Mouse (Mus musculus) CH12.LX (cell line): ENCODE results near the gene Tmem128. TPM values are rescaled to one million over a fixed set of nuclear protein-coding genes. Genes with fewer than 3 reads are reported as not detected.

ENCODE experiments used
- DNase-seq: peaks from one replicate; pipeline ENCODE4 v3.0.0-alpha.2; 2013; ENCODE audit errors: extremely low read depth
- H3K27ac ChIP-seq: 2 replicates; pipeline ENCODE4 v1.5.1; 2012; ENCODE audit warnings: low read depth, mild to moderate bottlenecking, control low read depth, moderate library complexity; ENCODE audit not compliant: insufficient read depth
- H3K27me3 ChIP-seq: replicated peaks from 2 replicates; pipeline ENCODE3; 2012; ENCODE audit warnings: inconsistent platforms
- H3K36me3 ChIP-seq, 2 experiments: replicated peaks in 1 of 2; 2 replicates each; pipeline versions ENCODE3 to v1.6.1; 2012; ENCODE audit warnings: inconsistent platforms in 1 of 2, low read length in 1 of 2, mild to moderate bottlenecking in 1 of 2, mixed read lengths in 1 of 2, moderate library complexity in 1 of 2; ENCODE audit not compliant: control insufficient read depth in 1 of 2, insufficient read depth in 1 of 2
- H3K4me1 ChIP-seq, 2 experiments: 2 replicates each; pipeline ENCODE4 v1.6.1; 2012; ENCODE audit warnings: inconsistent platforms in 1 of 2, moderate library complexity in 1 of 2; ENCODE audit not compliant: insufficient read depth in 2 of 2, control insufficient read depth in 1 of 2
- H3K4me2 ChIP-seq: 2 replicates; pipeline ENCODE4 v1.6.1; 2012; ENCODE audit warnings: low read depth, mild to moderate bottlenecking, control low read depth; ENCODE audit not compliant: poor library complexity, insufficient read depth, severe bottlenecking
- H3K4me3 ChIP-seq, 3 experiments: fragments of 150-350 bp in 1 of 3; sonication (generic) in 1 of 3; replicated peaks in 1 of 3; 2 replicates each; pipeline versions ENCODE3 to v1.5.1; 2011 to 2012; ENCODE audit warnings: low read depth in 2 of 3, low read length in 2 of 3, mild to moderate bottlenecking in 2 of 3, moderate library complexity in 2 of 3, control low read depth in 1 of 3, improper control_type of control experiment in 1 of 3, inconsistent platforms in 1 of 3, mixed read lengths in 1 of 3; ENCODE audit not compliant: poor library complexity in 1 of 3
- H3K79me2 ChIP-seq: replicated peaks from 2 replicates; pipeline ENCODE4 v1.6.1; 2012; ENCODE audit warnings: mild to moderate bottlenecking, moderate library complexity; ENCODE audit not compliant: control insufficient read depth, poor library complexity, insufficient read depth, severe bottlenecking; ENCODE audit errors: extremely low read depth
- H3K9ac ChIP-seq: 2 replicates; pipeline ENCODE4 v1.6.1; 2012; ENCODE audit warnings: low read depth, mild to moderate bottlenecking, control low read depth, moderate library complexity; ENCODE audit not compliant: insufficient read depth
- H3K9me3 ChIP-seq: replicated peaks from 2 replicates; pipeline ENCODE3; 2012; ENCODE audit warnings: low read length, inconsistent platforms, mixed read lengths
- CHD1 ChIP-seq: IDR thresholded peaks from 2 replicates; pipeline ENCODE4 v1.6.1; 2012; ENCODE audit warnings: low read depth, low read length, improper control_type of control experiment, inconsistent platforms
- E2F4 ChIP-seq: IDR thresholded peaks from 2 replicates; pipeline ENCODE4 v1.6.1; 2011; ENCODE audit warnings: low read depth, low read length, improper control_type of control experiment; ENCODE audit not compliant: insufficient replicate concordance
- IRF4 ChIP-seq: IDR thresholded peaks from 2 replicates; pipeline ENCODE4 v1.6.1; 2014; ENCODE audit warnings: low read depth, mild to moderate bottlenecking, inconsistent platforms, low read length, improper control_type of control experiment
- MEF2A ChIP-seq: IDR thresholded peaks from 2 replicates; pipeline ENCODE4 v1.6.1; 2014; ENCODE audit warnings: low read depth, mild to moderate bottlenecking, inconsistent platforms, low read length, improper control_type of control experiment, borderline replicate concordance
- MYC ChIP-seq: IDR thresholded peaks from 2 replicates; pipeline ENCODE4 v1.6.1; 2011; ENCODE audit warnings: low read depth, mild to moderate bottlenecking, improper control_type of control experiment, low read length
- NELFE ChIP-seq: IDR thresholded peaks from 2 replicates; pipeline ENCODE4 v1.6.1; 2011; ENCODE audit warnings: low read depth, low read length, improper control_type of control experiment
- PAX5 ChIP-seq: IDR thresholded peaks from 2 replicates; pipeline ENCODE4 v1.6.1; 2012; ENCODE audit warnings: low read length, inconsistent platforms, mixed read lengths
- RAD21 ChIP-seq: IDR thresholded peaks from 2 replicates; pipeline ENCODE4 v1.6.1; 2011; ENCODE audit warnings: low read depth, mild to moderate bottlenecking, low read length, improper control_type of control experiment, moderate library complexity
- RCOR1 ChIP-seq: conservative IDR thresholded peaks from 2 replicates; pipeline ENCODE4 v1.6.1; 2012; ENCODE audit warnings: low read depth, mild to moderate bottlenecking, inconsistent platforms, low read length, improper control_type of control experiment
- SMC3 ChIP-seq: IDR thresholded peaks from 2 replicates; pipeline ENCODE4 v1.6.1; 2011; ENCODE audit warnings: low read depth, low read length, improper control_type of control experiment
- TBP ChIP-seq: conservative IDR thresholded peaks from 2 replicates; pipeline ENCODE4 v1.6.1; 2011; ENCODE audit warnings: low read depth, low read length, improper control_type of control experiment
- USF2 ChIP-seq: conservative IDR thresholded peaks from 2 replicates; pipeline ENCODE4 v1.6.1; 2011; ENCODE audit warnings: low read depth, low read length, improper control_type of control experiment
- ZC3H11A ChIP-seq: IDR thresholded peaks from 2 replicates; pipeline ENCODE4 v1.6.1; 2012; ENCODE audit warnings: low read depth, mild to moderate bottlenecking, inconsistent platforms, low read length, improper control_type of control experiment
- ZKSCAN1 ChIP-seq: IDR thresholded peaks from 2 replicates; pipeline ENCODE4 v1.6.1; 2012; ENCODE audit warnings: low read depth, inconsistent platforms, low read length, improper control_type of control experiment, borderline replicate concordance
- ZNF384 ChIP-seq: IDR thresholded peaks from 2 replicates; pipeline ENCODE4 v1.6.1; 2012; ENCODE audit warnings: low read depth, low read length, improper control_type of control experiment, inconsistent platforms
- dilution Hi-C: fragments of 300-500 bp; cut with MboI; formaldehyde crosslinking; loops from 2 replicates; pipeline ENCODE4 v1.14.3; 2020; ENCODE audit warnings: low sequenced_read_pairs; ENCODE audit not compliant: extremely low pct_unique_long_range_greater_than_20kb, extremely low pct_ligation_motif_present
- in situ Hi-C: fragments of 300-500 bp; cut with MboI; formaldehyde crosslinking; loops from 3 replicates; pipeline ENCODE4 v1.14.3; 2019; ENCODE audit warnings: low sequenced_read_pairs, low pct_ligation_motif_present, low pct_unique_long_range_greater_than_20kb, mixed read lengths
- polyA plus RNA-seq: library from polyadenylated mRNA; unstranded; fragments of >175 nt; gene quantifications from 2 replicates; pipeline ENCODE4 v1.2.1, GENCODE M21; 2012; ENCODE audit warnings: low read depth; ENCODE audit not compliant: insufficient read length
- total RNA-seq, 2 experiments: library from RNA; depleted of rRNA; stranded (reverse); fragments of 300-350 nt in 1 of 2; fragments of >200 nt in 1 of 2; gene quantifications; 2 replicates each; pipeline ENCODE4 v1.2.3; 2012 to 2014

Tmem128 gene
- total and polyA plus RNA-seq, 3 experiments, result 43.5 to 113 (median 64.1) TPM

DNA sequence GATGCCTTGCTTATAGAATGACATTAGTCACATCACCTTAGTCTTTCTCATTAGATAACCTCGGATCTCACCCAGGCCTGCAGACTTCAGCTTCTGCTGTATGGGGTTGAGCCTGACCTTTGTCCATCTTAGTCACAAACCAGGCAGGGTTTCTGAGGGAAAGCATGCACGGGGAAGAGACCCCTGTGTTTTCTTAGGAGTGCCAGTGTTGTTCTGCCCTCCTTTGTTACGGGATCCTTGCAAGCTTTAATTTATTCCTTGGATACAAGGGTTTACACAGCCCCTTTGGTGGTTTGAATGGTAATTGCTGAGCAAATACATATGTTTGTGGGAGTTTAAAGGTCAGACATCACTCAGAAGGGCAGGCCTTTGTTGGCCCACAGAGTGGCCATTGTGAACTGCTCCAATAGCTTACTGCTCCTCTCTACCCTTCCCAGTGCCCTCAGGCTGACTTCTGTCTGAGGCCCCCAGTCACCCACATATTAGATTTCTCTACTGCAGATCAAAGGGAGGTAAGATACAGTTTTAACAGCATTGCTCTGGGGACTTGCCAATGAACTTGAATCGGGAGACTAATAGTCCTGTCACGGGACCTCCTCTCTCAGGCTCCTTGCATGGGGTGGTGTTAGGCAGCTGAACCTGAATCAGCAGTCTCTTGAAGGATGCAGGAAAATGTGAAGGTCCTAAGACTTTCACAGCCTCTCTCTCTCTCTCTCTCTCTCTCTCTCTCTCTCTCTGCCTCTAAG is 19.1 kb upstream of the Tmem128 start:
- DNase-seq, result no peak
- no peaks in the 10 kb centered on the region for H3K27me3 ChIP-seq
- no peak for TF ChIP-seq NELFE
- TF ChIP-seq TBP, result no peak
- TF ChIP-seq PAX5, result no peak
- TF ChIP-seq E2F4, result no peak
- TF ChIP-seq RAD21, result no peak
- TF ChIP-seq MYC, result no peak
- no peak for TF ChIP-seq ZKSCAN1
- no peak for TF ChIP-seq SMC3
- TF ChIP-seq CHD1, result no peak
- TF ChIP-seq RCOR1, result no peak
- H3K9ac ChIP-seq, result no peak overlapping the region
- no peak overlapping the region for H3K4me3 ChIP-seq
- dilution Hi-C loops, result no loop called here
- no peaks in the 10 kb centered on the region for H3K79me2 ChIP-seq
- no peaks in the 10 kb centered on the region for H3K9me3 ChIP-seq
- no peaks in the 10 kb centered on the region for H3K4me1 ChIP-seq
- in situ Hi-C loops, result no loop called here
- no peak overlapping the region for H3K27ac ChIP-seq
- peaks cover 0 to 11% of the 10 kb centered on the region in 2 experiments for H3K36me3 ChIP-seq
- no peak overlapping the region for H3K4me2 ChIP-seq

- Histone ChIP-seq H3K4me3 (no peak overlapping the region), H3K9ac (no peak overlapping the region), H3K4me1 (no peaks in the 10 kb centered on the region), H3K79me2 (no peaks in the 10 kb centered on the region), H3K4me2 (no peak overlapping the region)
- no peak for TF ChIP-seq IRF4
- TF ChIP-seq MEF2A, result no peak
- no peak for TF ChIP-seq ZC3H11A
- no peak for TF ChIP-seq E2F4
- no peak for TF ChIP-seq RCOR1
- TF ChIP-seq USF2, result no peak
- TF ChIP-seq ZNF384, result no peak
- TF ChIP-seq, all 38 proteins: peak for 0
- no peak overlapping the region for H3K27ac ChIP-seq
- peaks cover 0 to 6% of the 10 kb centered on the region in 2 experiments for H3K36me3 ChIP-seq
- no peaks in the 10 kb centered on the region for H3K27me3 ChIP-seq
- no peak for DNase-seq
- no peaks in the 10 kb centered on the region for H3K9me3 ChIP-seq
- dilution Hi-C loops (no loop called here), in situ Hi-C loops (no loop called here)
Measured at GRCm38 (mm10) chr5:38241473-38241834, 18.5 kb upstream of the Tmem128 start.
